Mouse (Mus musculus): ENCODE results near the gene Cldn7. TPM values are rescaled to one million over a fixed set of nuclear protein-coding genes. Genes with fewer than 3 reads are reported as not detected.
A peak's percentile ranks its signal among the peaks of the same experiment; 100 is the strongest.

Gene Cldn7
- polyA plus RNA-seq, 1 experiment from 2014 or later = 17.1 TPM

GRCm38 (mm10) chr11:70005521-70005920 lies 40.9 kb downstream of the Cldn7 start:
- Histone ChIP-seq H3K9ac (replicated peaks; ENCODE audit: low read length) (no peak overlapping the region), H3K4me2 (ENCODE audit: low read depth, low read length) (no peak overlapping the region), H3K4me3 (ENCODE audit: low read depth, low read length) (no peak overlapping the region), H3K36me3 (replicated peaks; ENCODE audit: control insufficient read depth, insufficient read depth, low read depth, low read length) (peaks cover 17% of the 10 kb centered on the region), H3K9me3 (replicated peaks; ENCODE audit: control insufficient read depth, low read length) (no peaks in the 10 kb centered on the region), H3K27me3 (ENCODE audit: control insufficient read depth, insufficient read depth, low read length) (no peaks in the 10 kb centered on the region), H3K4me1 (ENCODE audit: control insufficient read depth, insufficient read depth, low read length) (no peaks in the 10 kb centered on the region), H3K27ac (replicated peaks; ENCODE audit: low read depth, low read length) (no peak overlapping the region)
- WGBS = 69% methylated on average over 5 of the region's 5 CpGs
- no peak for ATAC-seq (replicated peaks; ENCODE audit: insufficient number of reproducible peaks, low FRiP score, low TSS enrichment, low read depth)
- DNase-seq (ENCODE audit: low spot score) = no peak

- 90% methylated on average over 6 of the region's 6 CpGs for WGBS
- no peak overlapping the region for H3K27ac ChIP-seq (replicated peaks; ENCODE audit: low read depth, low read length)
- no peaks in the 10 kb centered on the region for H3K9me3 ChIP-seq (replicated peaks; ENCODE audit: control insufficient read depth, low read length)
- H3K4me3 ChIP-seq (ENCODE audit: low read depth, low read length) = no peak overlapping the region
- ATAC-seq (replicated peaks; ENCODE audit: insufficient number of reproducible peaks, low FRiP score, low TSS enrichment, low read depth) = no peak
- H3K36me3 ChIP-seq (replicated peaks; ENCODE audit: control insufficient read depth, insufficient read depth, low read depth, low read length) = peaks cover 23% of the 10 kb centered on the region
- no peak overlapping the region for H3K4me2 ChIP-seq (ENCODE audit: low read depth, low read length)
- no peaks in the 10 kb centered on the region for H3K27me3 ChIP-seq (ENCODE audit: control insufficient read depth, insufficient read depth, low read length)
- no peak for DNase-seq (ENCODE audit: low spot score)
- H3K4me1 ChIP-seq (ENCODE audit: control insufficient read depth, insufficient read depth, low read length) = peaks cover 4% of the 10 kb centered on the region; the same call in 1 of the 2 replicates
- no peak overlapping the region for H3K9ac ChIP-seq (replicated peaks; ENCODE audit: low read length)
Observed at GRCm38 (mm10) chr11:70010033-70010432, 45.5 kb downstream of the Cldn7 start.

- no peak for DNase-seq (ENCODE audit: low spot score)
- Histone ChIP-seq H3K27me3 (ENCODE audit: control insufficient read depth, insufficient read depth, low read length) (no peaks in the 10 kb centered on the region), H3K9me3 (replicated peaks; ENCODE audit: control insufficient read depth, low read length) (no peaks in the 10 kb centered on the region), H3K4me1 (ENCODE audit: control insufficient read depth, insufficient read depth, low read length) (peaks cover 4% of the 10 kb centered on the region; the same call in 1 of the 2 replicates), H3K27ac (replicated peaks; ENCODE audit: low read depth, low read length) (no peak overlapping the region), H3K36me3 (replicated peaks; ENCODE audit: control insufficient read depth, insufficient read depth, low read depth, low read length) (peaks cover 23% of the 10 kb centered on the region), H3K4me2 (ENCODE audit: low read depth, low read length) (no peak overlapping the region), H3K9ac (replicated peaks; ENCODE audit: low read length) (no peak overlapping the region), H3K4me3 (ENCODE audit: low read depth, low read length) (no peak overlapping the region)
- WGBS = 85% methylated on average over 12 of the region's 12 CpGs
- ATAC-seq (replicated peaks; ENCODE audit: insufficient number of reproducible peaks, low FRiP score, low TSS enrichment, low read depth) = no peak
Observed at GRCm38 (mm10) chr11:70010548-70010947, 46.0 kb downstream of the Cldn7 start.

GRCm38 (mm10) chr11:70010961-70011360 lies 46.4 kb downstream of the Cldn7 start:
- Histone ChIP-seq H3K4me2 (ENCODE audit: low read depth, low read length) (no peak overlapping the region), H3K27ac (replicated peaks; ENCODE audit: low read depth, low read length) (no peak overlapping the region), H3K4me1 (ENCODE audit: control insufficient read depth, insufficient read depth, low read length) (peaks cover 4% of the 10 kb centered on the region; the same call in 1 of the 2 replicates), H3K27me3 (ENCODE audit: control insufficient read depth, insufficient read depth, low read length) (no peaks in the 10 kb centered on the region), H3K4me3 (ENCODE audit: low read depth, low read length) (no peak overlapping the region), H3K9ac (replicated peaks; ENCODE audit: low read length) (no peak overlapping the region), H3K36me3 (replicated peaks; ENCODE audit: control insufficient read depth, insufficient read depth, low read depth, low read length) (peaks cover 21% of the 10 kb centered on the region), H3K9me3 (replicated peaks; ENCODE audit: control insufficient read depth, low read length) (no peaks in the 10 kb centered on the region)
- WGBS = 85% methylated on average over 10 of the region's 10 CpGs
- DNase-seq (ENCODE audit: low spot score) (no peak), ATAC-seq (replicated peaks; ENCODE audit: insufficient number of reproducible peaks, low FRiP score, low TSS enrichment, low read depth) (no peak)

- ATAC-seq (replicated peaks; ENCODE audit: insufficient number of reproducible peaks, low FRiP score, low TSS enrichment, low read depth) (no peak), DNase-seq (ENCODE audit: low spot score) (no peak)
- no peaks in the 10 kb centered on the region for H3K27me3 ChIP-seq (ENCODE audit: control insufficient read depth, insufficient read depth, low read length)
- peaks cover 8% of the 10 kb centered on the region for H3K4me1 ChIP-seq (ENCODE audit: control insufficient read depth, insufficient read depth, low read length)
- H3K9ac ChIP-seq (replicated peaks; ENCODE audit: low read length) = no peak overlapping the region
- WGBS = 90% methylated on average over 9 of the region's 9 CpGs
- peaks cover 14% of the 10 kb centered on the region for H3K36me3 ChIP-seq (replicated peaks; ENCODE audit: control insufficient read depth, insufficient read depth, low read depth, low read length)
- no peaks in the 10 kb centered on the region for H3K9me3 ChIP-seq (replicated peaks; ENCODE audit: control insufficient read depth, low read length)
- no peak overlapping the region for H3K27ac ChIP-seq (replicated peaks; ENCODE audit: low read depth, low read length)
- H3K4me2 ChIP-seq (ENCODE audit: low read depth, low read length) = no peak overlapping the region
- no peak overlapping the region for H3K4me3 ChIP-seq (ENCODE audit: low read depth, low read length)
Observed at GRCm38 (mm10) chr11:70012931-70013330, 48.4 kb downstream of the Cldn7 start.

- Histone ChIP-seq H3K9ac (replicated peaks; ENCODE audit: low read length) (no peak overlapping the region), H3K27me3 (ENCODE audit: control insufficient read depth, insufficient read depth, low read length) (no peaks in the 10 kb centered on the region), H3K27ac (replicated peaks; ENCODE audit: low read depth, low read length) (no peak overlapping the region), H3K4me3 (ENCODE audit: low read depth, low read length) (no peak overlapping the region), H3K4me1 (ENCODE audit: control insufficient read depth, insufficient read depth, low read length) (peaks cover 8% of the 10 kb centered on the region), H3K36me3 (replicated peaks; ENCODE audit: control insufficient read depth, insufficient read depth, low read depth, low read length) (peaks cover 12% of the 10 kb centered on the region), H3K9me3 (replicated peaks; ENCODE audit: control insufficient read depth, low read length) (no peaks in the 10 kb centered on the region), H3K4me2 (ENCODE audit: low read depth, low read length) (no peak overlapping the region)
- DNase-seq (ENCODE audit: low spot score) (no peak), ATAC-seq (replicated peaks; ENCODE audit: insufficient number of reproducible peaks, low FRiP score, low TSS enrichment, low read depth) (no peak)
- WGBS = 91% methylated on average over 3 of the region's 3 CpGs
Observed at GRCm38 (mm10) chr11:70013408-70013807, 48.8 kb downstream of the Cldn7 start.

GRCm38 (mm10) chr11:70014051-70014450 lies 49.5 kb downstream of the Cldn7 start:
- no peak overlapping the region for H3K4me2 ChIP-seq (ENCODE audit: low read depth, low read length)
- no peak overlapping the region for H3K4me3 ChIP-seq (ENCODE audit: low read depth, low read length)
- 68% methylated on average over 5 of the region's 5 CpGs for WGBS
- peaks cover 8% of the 10 kb centered on the region for H3K4me1 ChIP-seq (ENCODE audit: control insufficient read depth, insufficient read depth, low read length)
- DNase-seq (ENCODE audit: low spot score) (no peak), ATAC-seq (replicated peaks; ENCODE audit: insufficient number of reproducible peaks, low FRiP score, low TSS enrichment, low read depth) (no peak)
- H3K36me3 ChIP-seq (replicated peaks; ENCODE audit: control insufficient read depth, insufficient read depth, low read depth, low read length) = peaks cover 7% of the 10 kb centered on the region
- H3K27me3 ChIP-seq (ENCODE audit: control insufficient read depth, insufficient read depth, low read length) = no peaks in the 10 kb centered on the region
- H3K9ac ChIP-seq (replicated peaks; ENCODE audit: low read length) = no peak overlapping the region
- no peaks in the 10 kb centered on the region for H3K9me3 ChIP-seq (replicated peaks; ENCODE audit: control insufficient read depth, low read length)
- no peak overlapping the region for H3K27ac ChIP-seq (replicated peaks; ENCODE audit: low read depth, low read length)

GRCm38 (mm10) chr11:70014880-70015558 lies 50.4 kb downstream of the Cldn7 start, which contains the start of gene Acadvl:
TSS of gene Acadvl (minus strand) at chr11:70015411.
- Histone ChIP-seq H3K4me3 (ENCODE audit: low read depth, low read length) (peak within 1 kb of the TSS; percentile 54), H3K9ac (replicated peaks; ENCODE audit: low read length) (peak within 1 kb of the TSS; percentile 73), H3K9me3 (replicated peaks; ENCODE audit: control insufficient read depth, low read length) (no peaks in the 10 kb centered on the region), H3K27me3 (ENCODE audit: control insufficient read depth, insufficient read depth, low read length) (no peaks in the 10 kb centered on the region), H3K36me3 (replicated peaks; ENCODE audit: control insufficient read depth, insufficient read depth, low read depth, low read length) (peaks cover 7% of the 10 kb centered on the region), H3K27ac (replicated peaks; ENCODE audit: low read depth, low read length) (peak within 1 kb of the TSS; percentile 59), H3K4me2 (ENCODE audit: low read depth, low read length) (peak within 1 kb of the TSS; percentile 82), H3K4me1 (ENCODE audit: control insufficient read depth, insufficient read depth, low read length) (peaks cover 12% of the 10 kb centered on the region)
- peak; percentile 90 for DNase-seq (ENCODE audit: low spot score)
- peak; percentile 61 for ATAC-seq (replicated peaks; ENCODE audit: insufficient number of reproducible peaks, low FRiP score, low TSS enrichment, low read depth)
- under 1% methylated on average over 35 of the region's 35 CpGs for WGBS
